Mouse (Mus musculus) midbrain, postnatal 0 days (tissue): Measurements from ENCODE around the gene Triap1. TPM values are rescaled to one million over a fixed set of nuclear protein-coding genes. Genes with fewer than 3 reads are reported as not detected.

Experiments
- ATAC-seq: fragments of 200-750 bp; cut with Nextera tagmentation; 2 replicates; pipeline ENCODE4 v1.8.0; 2017; ENCODE audit warnings: moderate number of reproducible peaks, mild to moderate bottlenecking, moderate TSS enrichment, moderate library complexity; ENCODE audit not compliant: low FRiP score
- DNase-seq: peaks from one replicate; pipeline ENCODE4 v3.0.0-alpha.2; 2015; ENCODE audit warnings: low spot score
- H3K27ac ChIP-seq: fragments of 300-500 bp; sonication (generic); 2 replicates; pipeline ENCODE4 v1.5.1; 2014; ENCODE audit warnings: low read depth, mild to moderate bottlenecking, low read length, mixed read lengths
- H3K27me3 ChIP-seq: fragments of 300-500 bp; sonication (generic); 2 replicates; pipeline ENCODE4 v1.6.1; 2014; ENCODE audit warnings: low read length, control low read depth, mixed read lengths; ENCODE audit not compliant: insufficient read depth
- H3K36me3 ChIP-seq: fragments of 300-500 bp; sonication (generic); 2 replicates; pipeline ENCODE4 v1.6.1; 2014; ENCODE audit warnings: low read length, control low read depth, mixed read lengths; ENCODE audit not compliant: insufficient read depth
- H3K4me1 ChIP-seq: fragments of 300-500 bp; sonication (generic); 2 replicates; pipeline ENCODE4 v1.6.1; 2014; ENCODE audit warnings: mild to moderate bottlenecking, control low read depth, antibody characterized with exemption, low read length, mixed read lengths; ENCODE audit not compliant: insufficient read depth
- H3K4me2 ChIP-seq: fragments of 300-500 bp; sonication (generic); 2 replicates; pipeline ENCODE4 v1.6.1; 2014; ENCODE audit warnings: low read depth, mild to moderate bottlenecking, low read length, mixed read lengths; ENCODE audit not compliant: poor library complexity, severe bottlenecking
- H3K4me3 ChIP-seq: fragments of 300-500 bp; sonication (generic); 2 replicates; pipeline ENCODE4 v1.5.1; 2014; ENCODE audit warnings: low read depth, mild to moderate bottlenecking, low read length, moderate library complexity
- H3K9ac ChIP-seq: fragments of 300-500 bp; sonication (generic); replicated peaks from 2 replicates; pipeline ENCODE4 v1.6.1; 2014; ENCODE audit warnings: mild to moderate bottlenecking, low read length, moderate library complexity, mixed read lengths; ENCODE audit not compliant: poor library complexity, severe bottlenecking
- H3K9me3 ChIP-seq: fragments of 300-500 bp; sonication (generic); 2 replicates; pipeline ENCODE4 v1.6.1; 2016; ENCODE audit warnings: low read length, control low read depth
- CTCF ChIP-seq: IDR thresholded peaks from 2 replicates; pipeline ENCODE4 v1.5.1; 2016; ENCODE audit warnings: antibody characterized with exemption, mild to moderate bottlenecking
- WGBS: fragments of 180-500 bp; shearing (Covaris S2); extraction: QIAGEN DNeasy Blood & Tissue Kit; methylation state at CpG from one replicate; pipeline ENCODE4 v1.1.7; 2014; 5-methylcytosine and 5-hydroxymethylcytosine counted together
- polyA plus RNA-seq: library from polyadenylated mRNA; unstranded; fragments of >200 nt; fragmentation: Nextera tagmentation; extraction: Ambion mirVana; gene quantifications from 2 replicates; pipeline ENCODE4 v1.2.1, GENCODE M21; 2015
- total RNA-seq: library from RNA; depleted of rRNA; stranded (reverse); fragments of >200 nt; gene quantifications from 2 replicates; pipeline ENCODE4 v1.2.3, GENCODE M21; 2014

Gene Triap1
- total and polyA plus RNA-seq, 2 experiments from 2014 or later, result 10.7 to 53.8 TPM

GRCm38 (mm10) chr5:115359438-115359837 lies 18.4 kb downstream of the Triap1 start:
- DNase-seq, result no peak
- no peaks in the 10 kb centered on the region for H3K4me1 ChIP-seq
- no peak for ATAC-seq
- H3K9me3 ChIP-seq, result no peaks in the 10 kb centered on the region
- no peak for TF ChIP-seq CTCF
- WGBS, result 84% methylated on average over 8 of the region's 8 CpGs
- no peak overlapping the region for H3K27ac ChIP-seq
- no peak overlapping the region for H3K9ac ChIP-seq
- no peaks in the 10 kb centered on the region for H3K36me3 ChIP-seq
- H3K27me3 ChIP-seq, result no peaks in the 10 kb centered on the region
- H3K4me3 ChIP-seq, result no peak overlapping the region
- no peak overlapping the region for H3K4me2 ChIP-seq

GRCm38 (mm10) chr5:115359851-115360372 lies 18.9 kb downstream of the Triap1 start:
- no peaks in the 10 kb centered on the region for H3K27me3 ChIP-seq
- H3K4me3 ChIP-seq, result no peak overlapping the region
- no peak for TF ChIP-seq CTCF
- H3K4me1 ChIP-seq, result no peaks in the 10 kb centered on the region
- no peak overlapping the region for H3K4me2 ChIP-seq
- H3K27ac ChIP-seq, result no peak overlapping the region
- 71% methylated on average over 5 of the region's 5 CpGs for WGBS
- DNase-seq, result no peak
- H3K36me3 ChIP-seq, result no peaks in the 10 kb centered on the region
- no peak for ATAC-seq
- no peaks in the 10 kb centered on the region for H3K9me3 ChIP-seq
- H3K9ac ChIP-seq, result no peak overlapping the region

GRCm38 (mm10) chr5:115362216-115362615 lies 21.2 kb downstream of the Triap1 start:
- Histone ChIP-seq H3K9ac (no peak overlapping the region), H3K36me3 (no peaks in the 10 kb centered on the region), H3K4me3 (no peak overlapping the region), H3K27me3 (no peaks in the 10 kb centered on the region), H3K4me2 (no peak overlapping the region), H3K27ac (no peak overlapping the region), H3K4me1 (no peaks in the 10 kb centered on the region), H3K9me3 (no peaks in the 10 kb centered on the region)
- ATAC-seq (no peak), DNase-seq (no peak)
- no peak for TF ChIP-seq CTCF
- 31% methylated on average over 7 of the region's 7 CpGs for WGBS

GRCm38 (mm10) chr5:115362819-115363714 lies 22.0 kb downstream of the Triap1 start:
- no peak for DNase-seq
- ATAC-seq, result no peak
- Histone ChIP-seq H3K27ac (no peak overlapping the region), H3K27me3 (no peaks in the 10 kb centered on the region), H3K9ac (no peak overlapping the region), H3K36me3 (no peaks in the 10 kb centered on the region), H3K4me3 (no peak overlapping the region), H3K4me2 (no peak overlapping the region), H3K9me3 (no peaks in the 10 kb centered on the region), H3K4me1 (no peaks in the 10 kb centered on the region)
- 25% methylated on average over 17 of the region's 19 CpGs for WGBS
- TF ChIP-seq CTCF, result no peak

DNA sequence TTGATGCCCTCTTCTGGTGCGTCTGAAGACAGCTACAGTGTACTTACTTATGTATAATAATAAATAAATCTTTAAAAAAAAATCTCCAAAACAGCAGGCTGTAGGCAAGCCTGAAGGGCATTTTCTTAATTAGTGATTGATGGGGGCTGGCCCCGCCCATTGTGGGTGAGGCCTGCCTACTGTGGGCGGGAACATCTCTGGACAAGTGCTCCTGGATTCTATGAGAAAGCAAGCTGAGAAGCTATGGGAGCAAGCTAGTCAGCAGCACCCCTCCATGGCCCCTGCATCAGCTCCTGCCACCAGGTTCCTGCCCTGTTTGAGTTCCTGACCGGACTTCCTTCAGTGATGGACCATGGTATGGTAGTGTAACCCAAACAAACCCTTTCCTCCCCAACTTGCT lies 23.8 kb downstream of the Triap1 start:
- Histone ChIP-seq H3K4me3 (no peak overlapping the region), H3K36me3 (no peaks in the 10 kb centered on the region), H3K4me1 (no peaks in the 10 kb centered on the region), H3K27me3 (no peaks in the 10 kb centered on the region), H3K9me3 (no peaks in the 10 kb centered on the region), H3K9ac (no peak overlapping the region), H3K4me2 (no peak overlapping the region), H3K27ac (no peak overlapping the region)
- no peak for DNase-seq
- 90% methylated on average over 4 of the region's 4 CpGs for WGBS
- no peak for TF ChIP-seq CTCF
- ATAC-seq, result no peak

GRCm38 (mm10) chr5:115371736-115372135 lies 30.7 kb downstream of the Triap1 start:
- H3K4me3 ChIP-seq, result no peak overlapping the region
- DNase-seq (no peak), ATAC-seq (no peak)
- no peak overlapping the region for H3K9ac ChIP-seq
- WGBS, result 49% methylated on average over 9 of the region's 9 CpGs
- no peak overlapping the region for H3K4me2 ChIP-seq
- H3K36me3 ChIP-seq, result no peaks in the 10 kb centered on the region
- no peaks in the 10 kb centered on the region for H3K9me3 ChIP-seq
- no peaks in the 10 kb centered on the region for H3K4me1 ChIP-seq
- H3K27ac ChIP-seq, result no peak overlapping the region
- no peaks in the 10 kb centered on the region for H3K27me3 ChIP-seq
- no peak for TF ChIP-seq CTCF
